Comparison of ENCODE assay signal across 13 mouse cellular contexts in the genomic region with DNA sequence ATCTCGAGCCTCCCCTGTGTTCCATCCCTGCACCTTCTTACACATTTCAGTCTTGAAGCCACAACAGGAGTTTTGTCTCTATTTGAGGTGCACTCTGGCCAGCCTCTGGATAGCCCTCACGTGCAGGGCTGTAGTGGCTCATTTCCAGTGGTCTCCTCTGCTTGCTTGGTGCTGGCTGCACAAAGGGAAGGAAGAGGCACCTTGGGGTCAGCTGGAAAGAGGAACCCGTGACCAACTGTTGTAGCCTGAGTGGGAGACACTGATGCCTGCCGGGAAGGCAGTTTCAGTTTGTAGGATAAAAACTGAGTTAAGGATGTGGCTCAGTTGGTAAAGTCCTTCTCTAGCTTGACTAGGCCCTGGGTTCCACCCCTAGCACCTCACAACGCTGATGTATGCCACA. TPM values are rescaled to one million over a fixed set of nuclear protein-coding genes. Genes with fewer than 3 reads are reported as not detected.
A peak's percentile ranks its signal among the peaks of the same experiment; 100 is the strongest.
DNase-seq lines count a peak whose midpoint lies in the region; ATAC-seq lines count a peak whose summit lies in the region.
"Had no signal": no experiment of that assay in that cellular context is flagged by ENCODE, and none has a peak within 500 bp of the region (broad histone marks: within the 10 kb centered on the region; RNA-seq: fewer than 3 reads in every experiment).

No protein-coding gene starts in this region.

- H3K4me1 ChIP-seq in heart, embryonic 16.5 days (ENCODE audit: control insufficient read depth, insufficient read depth, low read length) = peaks cover 41% of the 10 kb centered on the region
- peaks cover 28% of the 10 kb centered on the region for H3K4me1 ChIP-seq in midbrain, embryonic 11.5 days (ENCODE audit: control insufficient read depth, insufficient read depth, low read length)
- H3K4me1 ChIP-seq in midbrain, embryonic 15.5 days = peaks cover 24% of the 10 kb centered on the region
- peaks cover 67% of the 10 kb centered on the region for H3K4me1 ChIP-seq in limb, embryonic 12.5 days (replicated peaks)

- peaks cover 5% of the 10 kb centered on the region for H3K36me3 ChIP-seq in heart, embryonic 16.5 days (ENCODE audit: control insufficient read depth, insufficient read depth)
- H3K36me3 ChIP-seq in midbrain, embryonic 11.5 days (ENCODE audit: control insufficient read depth, insufficient read depth, low read length) = no peaks in the 10 kb centered on the region
- H3K36me3 ChIP-seq in midbrain, embryonic 15.5 days (replicated peaks) = peaks cover 2% of the 10 kb centered on the region; the same call in 1 of the 2 replicates
- peaks cover 5% of the 10 kb centered on the region for H3K36me3 ChIP-seq in limb, embryonic 12.5 days

- no peak overlapping the region for H3K9ac ChIP-seq in heart, embryonic 16.5 days (ENCODE audit: low read length)
- no peak overlapping the region for H3K9ac ChIP-seq in midbrain, embryonic 11.5 days (ENCODE audit: low read length)
- H3K9ac ChIP-seq in midbrain, embryonic 15.5 days = no peak overlapping the region
- H3K9ac ChIP-seq in limb, embryonic 12.5 days (replicated peaks) = no peak overlapping the region
- H3K9ac ChIP-seq: neural tube, embryonic 12.5 days had no signal

- peak; percentile 54; the same call in 1 of the 2 replicates for ATAC-seq in heart, embryonic 16.5 days (replicated peaks; ENCODE audit: extremely low read depth, insufficient read depth, low FRiP score)
- ATAC-seq in midbrain, embryonic 11.5 days (ENCODE audit: low FRiP score) = no peak
- no peak for ATAC-seq in midbrain, embryonic 15.5 days (replicated peaks)
- no peak for ATAC-seq in limb, embryonic 12.5 days (ENCODE audit: insufficient number of reproducible peaks, insufficient read depth, low FRiP score, low TSS enrichment, low read depth)
- 0 out of 2 replicates have a peak, but pooled peaks have one; percentile 16 for ATAC-seq in neutrophil, adult 5-6 weeks (ENCODE audit: extremely low read depth, insufficient number of reproducible peaks, low FRiP score, poor library complexity, severe bottlenecking)
- ATAC-seq: hindbrain, postnatal 0 days had no signal

- no peak overlapping the region for H3K27ac ChIP-seq in heart, embryonic 16.5 days (ENCODE audit: low read length)
- H3K27ac ChIP-seq in midbrain, embryonic 11.5 days (ENCODE audit: low read depth, low read length) = no peak overlapping the region
- H3K27ac ChIP-seq in midbrain, embryonic 15.5 days = no peak overlapping the region
- H3K27ac ChIP-seq in limb, embryonic 12.5 days = 0 out of 2 replicates have a peak overlapping the region, but pooled peaks have one; percentile 31
- H3K27ac ChIP-seq: hindbrain, postnatal 0 days; neural tube, embryonic 12.5 days had no signal

- no peak overlapping the region for H3K4me2 ChIP-seq in heart, embryonic 16.5 days (ENCODE audit: low read depth, low read length)
- H3K4me2 ChIP-seq in midbrain, embryonic 11.5 days = no peak overlapping the region
- no peak overlapping the region for H3K4me2 ChIP-seq in midbrain, embryonic 15.5 days
- no peak overlapping the region for H3K4me2 ChIP-seq in limb, embryonic 12.5 days

- no peaks in the 10 kb centered on the region for H3K27me3 ChIP-seq in heart, embryonic 16.5 days (ENCODE audit: control insufficient read depth, insufficient read depth, low read length)
- no peaks in the 10 kb centered on the region for H3K27me3 ChIP-seq in midbrain, embryonic 11.5 days (ENCODE audit: control insufficient read depth, insufficient read depth, low read length)
- no peaks in the 10 kb centered on the region for H3K27me3 ChIP-seq in midbrain, embryonic 15.5 days (replicated peaks)
- H3K27me3 ChIP-seq in limb, embryonic 12.5 days = no peaks in the 10 kb centered on the region
- H3K27me3 ChIP-seq: CH12.LX; neural tube, embryonic 12.5 days had no signal

- 62% methylated on average over 5 of the region's 5 CpGs for WGBS in heart, embryonic 16.5 days
- WGBS in midbrain, embryonic 11.5 days = 77% methylated on average over 5 of the region's 5 CpGs
- 75% methylated on average over 5 of the region's 5 CpGs for WGBS in midbrain, embryonic 15.5 days
- 58% methylated on average over 5 of the region's 5 CpGs for WGBS in limb, embryonic 12.5 days

- DNase-seq in heart, postnatal 4 days = no peak
- DNase-seq in midbrain, embryonic 11.5 days (ENCODE audit: low spot score, missing footprints) = peak; percentile 73
- no peak for DNase-seq in layer of hippocampus, postnatal 14 days (ENCODE audit: low spot score in 2 of 2)
- no peak for DNase-seq in spleen, postnatal 4 days (ENCODE audit: low spot score in 2 of 2)
- DNase-seq: gastrocnemius, postnatal 36 days had no signal

- no peak overlapping the region for H3K4me3 ChIP-seq in heart, embryonic 16.5 days (ENCODE audit: low read length)
- H3K4me3 ChIP-seq in midbrain, embryonic 11.5 days (ENCODE audit: low read depth, low read length) = no peak overlapping the region
- no peak overlapping the region for H3K4me3 ChIP-seq in midbrain, embryonic 15.5 days
- H3K4me3 ChIP-seq in limb, embryonic 12.5 days (replicated peaks) = no peak overlapping the region
- H3K4me3 ChIP-seq: neural tube, embryonic 12.5 days had no signal

- no peaks in the 10 kb centered on the region for H3K9me3 ChIP-seq in heart, embryonic 16.5 days (replicated peaks; ENCODE audit: control insufficient read depth, low read length)
- no peaks in the 10 kb centered on the region for H3K9me3 ChIP-seq in midbrain, embryonic 11.5 days (ENCODE audit: control insufficient read depth, low read length)
- no peaks in the 10 kb centered on the region for H3K9me3 ChIP-seq in midbrain, embryonic 15.5 days
- no peaks in the 10 kb centered on the region for H3K9me3 ChIP-seq in limb, embryonic 12.5 days
- H3K9me3 ChIP-seq: neural tube, embryonic 12.5 days had no signal

RNA-seq across cellular contexts. Expression of a gene that starts 9.5 kb away (rescaled TPM):
- polyA plus RNA-seq in heart, embryonic 16.5 days (2015; fragmentation: Nextera tagmentation; extraction: Ambion mirVana) = 29.4 and 32.5 TPM in 2 replicates
- 10 to 100 TPM; 18.7 to 22.7 TPM for total RNA-seq in heart, postnatal 4 days (2021)
- polyA plus RNA-seq in midbrain, embryonic 11.5 days (2014; fragmentation: Nextera tagmentation; extraction: Ambion mirVana) = 57.5 and 57.7 TPM in 2 replicates
- 61.0 and 62.9 TPM in 2 replicates for polyA plus RNA-seq in midbrain, embryonic 15.5 days (2015; fragmentation: Nextera tagmentation; extraction: Ambion mirVana)
- polyA plus RNA-seq in limb, embryonic 12.5 days (2016; fragmentation: Nextera tagmentation; extraction: Ambion mirVana) = 29.5 and 30.1 TPM in 2 replicates
- total RNA-seq in neutrophil, adult 5-6 weeks (2017) = 41.9 and 49.1 TPM in 2 replicates
- total RNA-seq in layer of hippocampus, postnatal 14 days (2021) = 10 to 100 TPM; 47.8 to 58.7 TPM

RNA-seq across cellular contexts. Expression of a gene that starts 9.7 kb away (rescaled TPM):
- 0.07 and 0.14 TPM in 2 replicates for polyA plus RNA-seq in heart, embryonic 16.5 days (2015; fragmentation: Nextera tagmentation; extraction: Ambion mirVana)
- not detected for total RNA-seq in heart, postnatal 4 days (2021)
- 0.10 TPM in 1 of 2 replicates, not detected in the other for polyA plus RNA-seq in midbrain, embryonic 11.5 days (2014; fragmentation: Nextera tagmentation; extraction: Ambion mirVana)
- 0.04 and 0.09 TPM in 2 replicates for polyA plus RNA-seq in midbrain, embryonic 15.5 days (2015; fragmentation: Nextera tagmentation; extraction: Ambion mirVana)
- polyA plus RNA-seq in limb, embryonic 12.5 days (2016; fragmentation: Nextera tagmentation; extraction: Ambion mirVana) = 0.19 and 0.34 TPM in 2 replicates
- not detected in 2 replicates for total RNA-seq in neutrophil, adult 5-6 weeks (2017)
- under 1 TPM; 0.14 to 0.16 TPM for total RNA-seq in layer of hippocampus, postnatal 14 days (2021)
- total RNA-seq: gastrocnemius, postnatal 36 days had no signal
- polyA plus RNA-seq: small intestine, adult 2 months had no signal

Comparison
In these comparisons a context has a peak if more than half of its experiments do, and no peak if none do; other contexts are left out.
1. ATAC-seq: peak in heart, embryonic 16.5 days (single experiment) and neutrophil, adult 5-6 weeks (single experiment); none in midbrain, embryonic 11.5 days (single experiment), midbrain, embryonic 15.5 days (single experiment) and limb, embryonic 12.5 days (single experiment).